Comparison of ENCODE assay signal across 27 mouse cellular contexts in the genomic region with DNA sequence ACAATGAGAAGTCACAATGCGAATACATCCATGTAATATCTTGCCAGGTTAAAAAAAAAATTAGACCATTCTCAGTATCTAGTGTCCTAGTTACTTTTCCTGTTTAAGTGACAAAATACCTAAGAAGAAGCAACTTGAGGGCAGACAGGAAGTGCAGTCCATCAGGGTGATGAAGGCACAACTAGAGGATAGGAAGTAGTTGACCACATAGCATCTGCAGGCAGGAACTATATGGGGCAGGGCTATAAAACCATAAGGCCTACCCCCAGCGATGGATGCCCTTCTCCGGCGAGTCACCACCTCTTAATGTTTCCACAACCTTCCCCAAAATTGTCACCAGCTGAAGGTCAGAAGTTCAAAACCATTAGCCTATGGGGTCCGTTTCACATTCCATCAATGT. TPM values are rescaled to one million over a fixed set of nuclear protein-coding genes. Genes with fewer than 3 reads are reported as not detected.
DNase-seq lines count a peak whose midpoint lies in the region; ATAC-seq and TF ChIP-seq lines count a peak whose summit lies in the region.
"Had no signal": no experiment of that assay in that cellular context is flagged by ENCODE, and none has a peak within 500 bp of the region (broad histone marks: within the 10 kb centered on the region; RNA-seq: fewer than 3 reads in every experiment).

No protein-coding gene starts in this region.

- no peak for ATAC-seq in heart, embryonic 12.5 days (ENCODE audit: insufficient number of reproducible peaks, low FRiP score)
- ATAC-seq in common myeloid progenitor, adult 5-6 weeks (replicated peaks; ENCODE audit: low read depth, poor library complexity, severe bottlenecking) = peak; percentile 45; the same call in 1 of the 2 replicates
- peak; percentile 64 for ATAC-seq in megakaryocyte, adult 5-6 weeks (ENCODE audit: poor library complexity, severe bottlenecking)
- ATAC-seq: forebrain, embryonic 15.5 days; Patski had no signal

- no peaks in the 10 kb centered on the region for H3K4me1 ChIP-seq in heart, embryonic 12.5 days (replicated peaks)
- peaks cover 6% of the 10 kb centered on the region; the same call in 1 of the 2 replicates for H3K4me1 ChIP-seq in small intestine, adult 2 months (ENCODE audit: control insufficient read depth, insufficient read depth, insufficient read length, low read length)
- H3K4me1 ChIP-seq: embryonic facial prominence, embryonic 12.5 days; heart, embryonic 15.5 days; hindbrain, embryonic 10.5 days; hindbrain, embryonic 13.5 days had no signal

- peak; percentile 30 for DNase-seq in heart, adult 11 months
- no peak for DNase-seq in right cerebral cortex, postnatal 25 days
- no peak for DNase-seq in adrenal gland, postnatal 10 days
- DNase-seq in kidney, adult 9 months = no peak
- DNase-seq: adrenal gland, adult 8-10 months; adrenal gland, postnatal 36 days; B cell, adult 2 months; cerebellum, adult 18-20 months; cerebellum, adult 9-10 months; cerebellum, postnatal 14 days; gastrocnemius, postnatal 25 days; heart, postnatal 10 days; heart, postnatal 36 days had no signal

- no peak overlapping the region for H3K9ac ChIP-seq in heart, embryonic 12.5 days
- H3K9ac ChIP-seq: embryonic facial prominence, embryonic 12.5 days; embryonic facial prominence, embryonic 15.5 days; forebrain, embryonic 15.5 days; heart, embryonic 15.5 days; hindbrain, embryonic 13.5 days had no signal

- H3K27me3 ChIP-seq in heart, embryonic 12.5 days (replicated peaks) = no peaks in the 10 kb centered on the region
- H3K27me3 ChIP-seq in small intestine, adult 2 months (ENCODE audit: control insufficient read depth, insufficient read depth, low read length) = no peaks in the 10 kb centered on the region
- H3K27me3 ChIP-seq: CH12.LX; embryonic facial prominence, embryonic 12.5 days; embryonic facial prominence, embryonic 15.5 days; forebrain, embryonic 15.5 days; heart, embryonic 15.5 days; hindbrain, embryonic 13.5 days; Patski had no signal

- no peak overlapping the region for H3K27ac ChIP-seq in heart, embryonic 12.5 days (ENCODE audit: poor library complexity, severe bottlenecking)
- peak overlapping the region; percentile 15; the same call in 1 of the 2 replicates for H3K27ac ChIP-seq in small intestine, adult 2 months (ENCODE audit: insufficient read depth, low read depth, low read length)
- H3K27ac ChIP-seq: embryonic facial prominence, embryonic 12.5 days; embryonic facial prominence, embryonic 15.5 days; forebrain, embryonic 15.5 days; heart, embryonic 15.5 days; hindbrain, embryonic 10.5 days; hindbrain, embryonic 13.5 days had no signal

- no peak for TF ChIP-seq POLR2A in small intestine, adult 2 months (IDR thresholded peaks at IDR 0.05; ENCODE audit: low read depth, low read length)

- WGBS in heart, embryonic 12.5 days = 77% methylated on average over 5 of the region's 5 CpGs
- 67% methylated on average over 5 of the region's 5 CpGs for WGBS in small intestine, adult 2 months

- H3K9me3 ChIP-seq in heart, embryonic 12.5 days (replicated peaks) = no peaks in the 10 kb centered on the region
- H3K9me3 ChIP-seq: embryonic facial prominence, embryonic 12.5 days; embryonic facial prominence, embryonic 15.5 days; forebrain, embryonic 15.5 days; G1E; heart, embryonic 15.5 days; hindbrain, embryonic 10.5 days; hindbrain, embryonic 13.5 days had no signal

- H3K4me2 ChIP-seq in heart, embryonic 12.5 days = no peak overlapping the region
- H3K4me2 ChIP-seq: embryonic facial prominence, embryonic 12.5 days; embryonic facial prominence, embryonic 15.5 days; forebrain, embryonic 15.5 days; heart, embryonic 11.5 days; heart, embryonic 15.5 days; hindbrain, embryonic 13.5 days had no signal

- H3K4me3 ChIP-seq in heart, embryonic 12.5 days = no peak overlapping the region
- H3K4me3 ChIP-seq in small intestine, adult 2 months (ENCODE audit: low read depth, low read length) = no peak overlapping the region
- H3K4me3 ChIP-seq: embryonic facial prominence, embryonic 12.5 days; embryonic facial prominence, embryonic 15.5 days; forebrain, embryonic 15.5 days; heart, embryonic 15.5 days; hindbrain, embryonic 10.5 days; hindbrain, embryonic 13.5 days had no signal

- H3K36me3 ChIP-seq in heart, embryonic 12.5 days = peaks cover 20% of the 10 kb centered on the region
- no peaks in the 10 kb centered on the region for H3K36me3 ChIP-seq in small intestine, adult 2 months (ENCODE audit: control insufficient read depth, insufficient read depth, low read length)

- no peak for TF ChIP-seq CTCF in small intestine, adult 2 months (IDR thresholded peaks at IDR 0.05; ENCODE audit: extremely low read depth, insufficient read length, insufficient replicate concordance, low read depth, low read length)

RNA-seq across cellular contexts. Expression of a gene that starts 8.1 kb away (rescaled TPM):
- 14.6 and 14.8 TPM in 2 replicates for polyA plus RNA-seq in heart, embryonic 12.5 days (2016; fragmentation: Nextera tagmentation; extraction: Ambion mirVana)
- 4.5 and 6.8 TPM in 2 replicates for total RNA-seq in common myeloid progenitor, adult 5-6 weeks (2017)
- total RNA-seq in megakaryocyte, adult 5-6 weeks (2015) = 0.51 and 0.93 TPM in 2 replicates
- total RNA-seq in megakaryocyte, adult 5-6 weeks (2017) = 0.94 and 1.3 TPM in 2 replicates
- 18.5 and 36.8 TPM in 2 replicates for polyA plus RNA-seq in small intestine, adult 2 months (2012; rRNA removed)
- total RNA-seq in adrenal gland, postnatal 10 days (2021) = 10 to 100 TPM; 25.1 to 32.3 TPM
